11 mouse cellular contexts compared by ENCODE assay signal in the genomic region with DNA sequence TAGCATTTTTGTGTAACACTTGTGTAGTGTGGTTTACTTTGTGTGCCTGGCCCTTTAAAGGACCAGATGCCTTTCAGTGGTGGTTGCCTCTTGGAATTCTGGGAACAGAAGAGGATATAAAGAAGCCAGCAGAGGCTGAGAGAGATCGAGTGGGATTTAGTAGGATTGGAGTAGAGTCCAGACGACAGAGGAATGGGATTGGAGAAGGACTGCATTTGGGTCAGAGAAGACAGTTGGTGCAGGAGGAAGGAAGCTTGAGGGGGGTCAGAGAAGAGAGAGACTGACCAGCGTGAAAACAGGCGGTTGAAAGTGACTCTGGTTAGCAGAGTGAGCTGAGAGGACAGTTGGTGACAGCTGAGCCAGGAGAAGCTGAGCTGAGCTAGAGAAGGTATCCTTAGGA.
A peak's percentile ranks its signal among the peaks of the same experiment; 100 is the strongest.
DNase-seq lines count a peak whose midpoint lies in the region; ATAC-seq lines count a peak whose summit lies in the region.
"Had no signal": no experiment of that assay in that cellular context is flagged by ENCODE, and none has a peak within 500 bp of the region (broad histone marks: within the 10 kb centered on the region; RNA-seq: fewer than 3 reads in every experiment).

No protein-coding gene starts in this region.

- H3K27me3 ChIP-seq in forebrain, embryonic 13.5 days = no peaks in the 10 kb centered on the region
- no peaks in the 10 kb centered on the region for H3K27me3 ChIP-seq in forebrain, embryonic 15.5 days
- no peaks in the 10 kb centered on the region for H3K27me3 ChIP-seq in midbrain, embryonic 10.5 days (ENCODE audit: low read depth, poor library complexity, severe bottlenecking)
- H3K27me3 ChIP-seq in midbrain, embryonic 11.5 days (ENCODE audit: control insufficient read depth, insufficient read depth, low read length) = no peaks in the 10 kb centered on the region
- H3K27me3 ChIP-seq in liver, embryonic 11.5 days (replicated peaks; ENCODE audit: control insufficient read depth, insufficient read depth, low read length) = no peaks in the 10 kb centered on the region
- no peaks in the 10 kb centered on the region for H3K27me3 ChIP-seq in stomach, embryonic 16.5 days (ENCODE audit: control insufficient read depth, insufficient read depth, low read length)
- H3K27me3 ChIP-seq: CH12.LX; midbrain, embryonic 12.5 days had no signal

- no peak overlapping the region for H3K4me3 ChIP-seq in forebrain, embryonic 13.5 days
- no peak overlapping the region for H3K4me3 ChIP-seq in forebrain, embryonic 15.5 days
- H3K4me3 ChIP-seq in midbrain, embryonic 10.5 days = no peak overlapping the region
- H3K4me3 ChIP-seq in midbrain, embryonic 11.5 days (ENCODE audit: low read depth, low read length) = no peak overlapping the region
- no peak overlapping the region for H3K4me3 ChIP-seq in liver, embryonic 11.5 days (ENCODE audit: low read depth, low read length)
- H3K4me3 ChIP-seq in stomach, embryonic 16.5 days (replicated peaks; ENCODE audit: low read length) = 0 out of 2 replicates have a peak overlapping the region, but pooled peaks have one; percentile 5
- H3K4me3 ChIP-seq: midbrain, embryonic 12.5 days had no signal

- peak overlapping the region; percentile 28; the same call in 1 of the 2 replicates for H3K4me2 ChIP-seq in forebrain, embryonic 13.5 days
- H3K4me2 ChIP-seq in forebrain, embryonic 15.5 days (replicated peaks) = no peak overlapping the region
- H3K4me2 ChIP-seq in midbrain, embryonic 11.5 days = no peak overlapping the region
- H3K4me2 ChIP-seq in liver, embryonic 11.5 days = peak overlapping the region; percentile 26
- 0 out of 2 replicates have a peak overlapping the region, but pooled peaks have one; percentile 7 for H3K4me2 ChIP-seq in stomach, embryonic 16.5 days (ENCODE audit: low read depth, low read length)
- H3K4me2 ChIP-seq: midbrain, embryonic 12.5 days had no signal

- DNase-seq in midbrain, embryonic 10.5 days (ENCODE audit: low spot score) = no peak
- no peak for DNase-seq in midbrain, embryonic 11.5 days (ENCODE audit: low spot score, missing footprints)
- DNase-seq in liver, embryonic 11.5 days (ENCODE audit: low spot score) = no peak
- DNase-seq in gastrocnemius, postnatal 14 days = no peak
- no peak for DNase-seq in thymus, postnatal 4 days
- DNase-seq: adrenal gland, adult 8-10 months had no signal

- intact Hi-C loops in gastrocnemius, postnatal 14 days (cut with DNase I; ENCODE audit: low total_unique reads) = no loop called here

- no peaks in the 10 kb centered on the region for H3K36me3 ChIP-seq in forebrain, embryonic 13.5 days (ENCODE audit: poor library complexity, severe bottlenecking)
- no peaks in the 10 kb centered on the region for H3K36me3 ChIP-seq in forebrain, embryonic 15.5 days
- no peaks in the 10 kb centered on the region for H3K36me3 ChIP-seq in midbrain, embryonic 10.5 days
- H3K36me3 ChIP-seq in midbrain, embryonic 11.5 days (ENCODE audit: control insufficient read depth, insufficient read depth, low read length) = no peaks in the 10 kb centered on the region
- H3K36me3 ChIP-seq in liver, embryonic 11.5 days (ENCODE audit: control insufficient read depth, insufficient read depth, low read length) = no peaks in the 10 kb centered on the region
- no peaks in the 10 kb centered on the region for H3K36me3 ChIP-seq in stomach, embryonic 16.5 days (ENCODE audit: control insufficient read depth, insufficient read depth, low read length)
- H3K36me3 ChIP-seq: midbrain, embryonic 12.5 days had no signal

- no peak overlapping the region for H3K27ac ChIP-seq in forebrain, embryonic 13.5 days
- H3K27ac ChIP-seq in forebrain, embryonic 15.5 days (replicated peaks) = no peak overlapping the region
- H3K27ac ChIP-seq in midbrain, embryonic 10.5 days (replicated peaks) = peak overlapping the region; percentile 66
- no peak overlapping the region for H3K27ac ChIP-seq in midbrain, embryonic 11.5 days (ENCODE audit: low read depth, low read length)
- no peak overlapping the region for H3K27ac ChIP-seq in liver, embryonic 11.5 days (ENCODE audit: low read depth, low read length)
- H3K27ac ChIP-seq in stomach, embryonic 16.5 days (ENCODE audit: low read length) = peak overlapping the region; percentile 4; the same call in 1 of the 2 replicates
- H3K27ac ChIP-seq: midbrain, embryonic 12.5 days had no signal

- ATAC-seq in forebrain, embryonic 13.5 days = no peak
- ATAC-seq in forebrain, embryonic 15.5 days (replicated peaks) = no peak
- ATAC-seq in midbrain, embryonic 11.5 days (ENCODE audit: low FRiP score) = no peak
- no peak for ATAC-seq in liver, embryonic 11.5 days (replicated peaks; ENCODE audit: low FRiP score)
- ATAC-seq in stomach, embryonic 16.5 days (ENCODE audit: insufficient read depth, low FRiP score) = no peak

- no peaks in the 10 kb centered on the region for H3K9me3 ChIP-seq in forebrain, embryonic 13.5 days (replicated peaks)
- no peaks in the 10 kb centered on the region for H3K9me3 ChIP-seq in forebrain, embryonic 15.5 days
- no peaks in the 10 kb centered on the region for H3K9me3 ChIP-seq in midbrain, embryonic 10.5 days (replicated peaks)
- no peaks in the 10 kb centered on the region for H3K9me3 ChIP-seq in midbrain, embryonic 11.5 days (ENCODE audit: control insufficient read depth, low read length)
- no peaks in the 10 kb centered on the region for H3K9me3 ChIP-seq in liver, embryonic 11.5 days (ENCODE audit: control insufficient read depth, low read length)
- no peaks in the 10 kb centered on the region for H3K9me3 ChIP-seq in stomach, embryonic 16.5 days (replicated peaks; ENCODE audit: control insufficient read depth, low read length)
- H3K9me3 ChIP-seq: midbrain, embryonic 12.5 days had no signal

- peaks cover 40% of the 10 kb centered on the region for H3K4me1 ChIP-seq in forebrain, embryonic 13.5 days
- peaks cover 30% of the 10 kb centered on the region for H3K4me1 ChIP-seq in forebrain, embryonic 15.5 days
- peaks cover 53% of the 10 kb centered on the region for H3K4me1 ChIP-seq in midbrain, embryonic 10.5 days
- peaks cover 34% of the 10 kb centered on the region for H3K4me1 ChIP-seq in midbrain, embryonic 11.5 days (ENCODE audit: control insufficient read depth, insufficient read depth, low read length)
- H3K4me1 ChIP-seq in liver, embryonic 11.5 days (replicated peaks; ENCODE audit: control insufficient read depth, insufficient read depth, low read length) = peaks cover 12% of the 10 kb centered on the region
- peaks cover 26% of the 10 kb centered on the region for H3K4me1 ChIP-seq in stomach, embryonic 16.5 days (ENCODE audit: control insufficient read depth, insufficient read depth, low read length)

- WGBS in forebrain, embryonic 13.5 days = 42% methylated on average over 4 of the region's 4 CpGs
- WGBS in forebrain, embryonic 15.5 days = 32% methylated on average over 4 of the region's 4 CpGs
- 39% methylated on average over 4 of the region's 4 CpGs for WGBS in midbrain, embryonic 10.5 days
- 22% methylated on average over 4 of the region's 4 CpGs for WGBS in midbrain, embryonic 11.5 days
- 30% methylated on average over 4 of the region's 4 CpGs for WGBS in liver, embryonic 11.5 days
- WGBS in stomach, embryonic 16.5 days = 40% methylated on average over 4 of the region's 4 CpGs

- H3K9ac ChIP-seq in forebrain, embryonic 13.5 days = no peak overlapping the region
- H3K9ac ChIP-seq in forebrain, embryonic 15.5 days (replicated peaks) = no peak overlapping the region
- no peak overlapping the region for H3K9ac ChIP-seq in midbrain, embryonic 11.5 days (ENCODE audit: low read length)
- H3K9ac ChIP-seq in liver, embryonic 11.5 days (ENCODE audit: low read depth, low read length) = no peak overlapping the region
- H3K9ac ChIP-seq in stomach, embryonic 16.5 days (ENCODE audit: low read length) = no peak overlapping the region
- H3K9ac ChIP-seq: midbrain, embryonic 12.5 days had no signal

Comparison
In these comparisons a context has a peak if more than half of its experiments do, and no peak if none do; other contexts are left out.
1. H3K27ac ChIP-seq: peak in midbrain, embryonic 10.5 days (single experiment) and stomach, embryonic 16.5 days (single experiment); none in forebrain, embryonic 13.5 days (single experiment), forebrain, embryonic 15.5 days (single experiment), midbrain, embryonic 11.5 days (single experiment) and liver, embryonic 11.5 days (single experiment).
2. H3K4me2 ChIP-seq: peak in forebrain, embryonic 13.5 days (single experiment), liver, embryonic 11.5 days (single experiment) and stomach, embryonic 16.5 days (single experiment); none in forebrain, embryonic 15.5 days (single experiment) and midbrain, embryonic 11.5 days (single experiment).